In the genomic region with DNA sequence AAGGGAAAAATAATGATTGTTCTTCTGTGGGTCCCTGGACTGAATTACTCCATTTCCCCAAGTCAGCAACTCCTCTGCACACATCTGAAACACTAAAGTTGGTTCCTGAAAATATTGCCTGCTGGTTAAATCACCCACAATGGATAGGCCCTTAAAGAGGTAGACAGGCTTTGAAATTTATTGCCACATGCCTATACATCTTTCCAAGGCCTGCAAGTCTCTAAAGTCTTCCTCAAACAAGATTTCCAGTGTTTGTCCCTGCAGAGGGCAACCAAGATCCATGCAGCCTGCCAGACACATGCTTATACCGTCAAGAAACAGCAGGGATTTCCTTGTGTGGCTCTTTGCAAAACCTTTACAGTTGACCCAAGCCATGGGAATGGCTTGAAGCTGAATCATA, we compare ENCODE assay signal across 13 mouse cellular contexts.
A peak's percentile ranks its signal among the peaks of the same experiment; 100 is the strongest.
DNase-seq lines count a peak whose midpoint lies in the region; ATAC-seq lines count a peak whose summit lies in the region.
"Had no signal": no experiment of that assay in that cellular context is flagged by ENCODE, and none has a peak within 500 bp of the region (broad histone marks: within the 10 kb centered on the region; RNA-seq: fewer than 3 reads in every experiment).

No protein-coding gene starts in this region.

- H3K27me3 ChIP-seq in kidney, embryonic 16.5 days (ENCODE audit: insufficient read depth, low read length): no peaks in the 10 kb centered on the region
- H3K27me3 ChIP-seq: embryonic facial prominence, embryonic 12.5 days; hindbrain, embryonic 15.5 days had no signal

- H3K9me3 ChIP-seq in kidney, embryonic 16.5 days (ENCODE audit: low read length): no peaks in the 10 kb centered on the region
- H3K9me3 ChIP-seq: embryonic facial prominence, embryonic 12.5 days; G1E; hindbrain, embryonic 15.5 days had no signal

- no peak for ATAC-seq in kidney, embryonic 16.5 days (ENCODE audit: low FRiP score, low TSS enrichment)
- no peak for ATAC-seq in activated CD4-positive, CD25-positive, alpha-beta regulatory T cell, adult 4 months

- no peak overlapping the region for H3K4me3 ChIP-seq in kidney, embryonic 16.5 days (ENCODE audit: low read length)
- H3K4me3 ChIP-seq: embryonic facial prominence, embryonic 12.5 days; hindbrain, embryonic 15.5 days had no signal

- DNase-seq in kidney, adult 9 months: peak; percentile 14
- DNase-seq in 3134 (ENCODE audit: extremely low read depth, insufficient read length, low spot score) (peak; percentile 1), NIH3T3 (ENCODE audit: low read depth) (peak; percentile 47)
- peak; percentile 77 for DNase-seq in forelimb bud, embryonic 11.5 days (ENCODE audit: low read depth, low spot score)
- no peak for DNase-seq in adrenal gland, adult 8-10 months
- DNase-seq in layer of hippocampus, adult 11-12 months (ENCODE audit: low spot score): no peak
- DNase-seq: gastrocnemius, postnatal 14 days had no signal

- H3K36me3 ChIP-seq in kidney, embryonic 16.5 days (ENCODE audit: insufficient read depth, low read length): no peaks in the 10 kb centered on the region
- H3K36me3 ChIP-seq: embryonic facial prominence, embryonic 12.5 days; G1E; hindbrain, embryonic 15.5 days had no signal

- peaks cover 5% of the 10 kb centered on the region for H3K4me1 ChIP-seq in kidney, embryonic 16.5 days (ENCODE audit: insufficient read depth, low read length)
- H3K4me1 ChIP-seq: embryonic facial prominence, embryonic 12.5 days; hindbrain, embryonic 15.5 days had no signal

- H3K9ac ChIP-seq in kidney, embryonic 16.5 days (replicated peaks; ENCODE audit: low read length): no peak overlapping the region
- H3K9ac ChIP-seq: embryonic facial prominence, embryonic 12.5 days; hindbrain, embryonic 15.5 days had no signal

- 21% methylated on average over 1 of the region's 1 CpGs for WGBS in kidney, embryonic 16.5 days

- no peak overlapping the region for H3K4me2 ChIP-seq in kidney, embryonic 16.5 days (replicated peaks; ENCODE audit: low read depth, low read length)
- H3K4me2 ChIP-seq: embryonic facial prominence, embryonic 12.5 days; hindbrain, embryonic 15.5 days had no signal

- H3K27ac ChIP-seq in kidney, embryonic 16.5 days (ENCODE audit: low read length): no peak overlapping the region
- H3K27ac ChIP-seq: embryonic facial prominence, embryonic 12.5 days; hindbrain, embryonic 15.5 days; macrophage had no signal

Comparison
In these comparisons a context has a peak if more than half of its experiments do, and no peak if none do; other contexts are left out.
1. DNase-seq: peak in kidney, adult 9 months (single experiment), 3134 (single experiment), NIH3T3 (single experiment) and forelimb bud, embryonic 11.5 days (single experiment); none in adrenal gland, adult 8-10 months (single experiment) and layer of hippocampus, adult 11-12 months (single experiment).